Mouse (Mus musculus) MEL (cell line): ENCODE data around the gene Abhd10. TPM values are rescaled to one million over a fixed set of nuclear protein-coding genes. Genes with fewer than 3 reads are reported as not detected.

Source experiments
- DNase-seq: peaks from one replicate; pipeline ENCODE4 v3.0.0; 2011; ENCODE audit warnings: low read depth, low spot score
- H3K27ac ChIP-seq: 2 replicates; pipeline ENCODE4 v1.5.1; 2012; ENCODE audit warnings: low read depth, mild to moderate bottlenecking, control low read depth, low read length, moderate library complexity; ENCODE audit not compliant: control insufficient read depth
- H3K27me3 ChIP-seq, 2 experiments: fragments of 150-350 bp in 1 of 2; sonication (generic) in 1 of 2; 2 replicates each; pipeline ENCODE4 v1.6.1; 2012; ENCODE audit warnings: low read length in 2 of 2, mild to moderate bottlenecking in 2 of 2, improper control_type of control experiment in 1 of 2, moderate library complexity in 1 of 2; ENCODE audit not compliant: insufficient read depth in 2 of 2, control insufficient read depth in 1 of 2
- H3K36me3 ChIP-seq, 2 experiments: 2 replicates each; pipeline ENCODE4 v1.6.1; 2012 to 2014; ENCODE audit warnings: low read length in 2 of 2, improper control_type of control experiment in 1 of 2, inconsistent platforms in 1 of 2, mild to moderate bottlenecking in 1 of 2; ENCODE audit not compliant: insufficient read depth in 2 of 2, control insufficient read depth in 1 of 2
- H3K4me1 ChIP-seq, 2 experiments: fragments of 150-350 bp in 1 of 2; sonication (generic) in 1 of 2; 2 replicates each; pipeline ENCODE4 v1.6.1; 2012; ENCODE audit warnings: low read length in 2 of 2, improper control_type of control experiment in 1 of 2, mild to moderate bottlenecking in 1 of 2; ENCODE audit not compliant: insufficient read depth in 2 of 2, control insufficient read depth in 1 of 2
- H3K4me3 ChIP-seq, 2 experiments: fragments of 150-350 bp in 1 of 2; sonication (generic) in 1 of 2; 2 replicates each; pipeline ENCODE4 v1.5.1; 2012; ENCODE audit warnings: low read depth in 2 of 2, low read length in 2 of 2, mild to moderate bottlenecking in 2 of 2, moderate library complexity in 2 of 2, control low read depth in 1 of 2, improper control_type of control experiment in 1 of 2; ENCODE audit not compliant: control insufficient read depth in 1 of 2, insufficient read depth in 1 of 2
- H3K79me2 ChIP-seq: 2 replicates; pipeline ENCODE4 v1.6.1; 2012; ENCODE audit warnings: mild to moderate bottlenecking, low read length, moderate library complexity; ENCODE audit not compliant: control insufficient read depth, poor library complexity, insufficient read depth
- H3K9ac ChIP-seq: 2 replicates; pipeline ENCODE4 v1.6.1; 2012; ENCODE audit warnings: low read depth, mild to moderate bottlenecking, control low read depth, low read length, moderate library complexity; ENCODE audit not compliant: control insufficient read depth, poor library complexity, severe bottlenecking
- H3K9me3 ChIP-seq: fragments of 150-350 bp; sonication (generic); replicated peaks from 2 replicates; pipeline ENCODE4 v1.6.1; 2012; ENCODE audit warnings: mild to moderate bottlenecking, low read length, improper control_type of control experiment, moderate library complexity; ENCODE audit not compliant: insufficient read depth
- CHD2 ChIP-seq: IDR thresholded peaks from 2 replicates; pipeline ENCODE4 v1.6.1; 2011; ENCODE audit warnings: low read length, improper control_type of control experiment
- E2F4 ChIP-seq: IDR thresholded peaks from 2 replicates; pipeline ENCODE4 v1.6.1; 2011; ENCODE audit warnings: low read depth, low read length, improper control_type of control experiment, borderline replicate concordance
- ELF1 ChIP-seq: IDR thresholded peaks from 2 replicates; pipeline ENCODE4 v1.6.1; 2014; ENCODE audit warnings: low read depth, mild to moderate bottlenecking, inconsistent platforms, low read length, improper control_type of control experiment, moderate library complexity
- GABPA ChIP-seq: IDR thresholded peaks from 2 replicates; pipeline ENCODE4 v1.6.1; 2012; ENCODE audit warnings: low read depth, mild to moderate bottlenecking, inconsistent platforms, low read length, improper control_type of control experiment, moderate library complexity
- GATA1 ChIP-seq: IDR thresholded peaks from 2 replicates; pipeline ENCODE4 v1.6.1; 2011; ENCODE audit warnings: low read depth, low read length, improper control_type of control experiment
- HCFC1 ChIP-seq: IDR thresholded peaks from 2 replicates; pipeline ENCODE4 v1.6.1; 2012; ENCODE audit warnings: low read depth, mild to moderate bottlenecking, inconsistent platforms, low read length, improper control_type of control experiment, moderate library complexity
- JUND ChIP-seq: IDR thresholded peaks from 2 replicates; pipeline ENCODE4 v1.6.1; 2011; ENCODE audit warnings: low read depth, mild to moderate bottlenecking, improper control_type of control experiment, low read length
- MAX ChIP-seq: IDR thresholded peaks from 2 replicates; pipeline ENCODE4 v1.6.1; 2011; ENCODE audit warnings: low read length, improper control_type of control experiment
- MEF2A ChIP-seq: IDR thresholded peaks from 2 replicates; pipeline ENCODE4 v1.6.1; 2014; ENCODE audit warnings: low read depth, mild to moderate bottlenecking, inconsistent platforms, low read length, improper control_type of control experiment; ENCODE audit not compliant: poor library complexity, insufficient replicate concordance, severe bottlenecking; ENCODE audit errors: extremely low read depth
- MYB ChIP-seq: IDR thresholded peaks from 2 replicates; pipeline ENCODE4 v1.6.1; 2011; ENCODE audit warnings: mild to moderate bottlenecking, low read depth, low read length, improper control_type of control experiment
- NELFE ChIP-seq: IDR thresholded peaks from 2 replicates; pipeline ENCODE4 v1.6.1; 2011; ENCODE audit warnings: low read depth, low read length, improper control_type of control experiment
- POLR2AphosphoS2 ChIP-seq: IDR thresholded peaks from 2 replicates; pipeline ENCODE4 v1.6.1; 2011; ENCODE audit warnings: low read length, improper control_type of control experiment
- POLR2AphosphoS5 ChIP-seq: IDR thresholded peaks from 2 replicates; pipeline ENCODE4 v1.6.1; 2012; ENCODE audit warnings: low read depth, borderline replicate concordance, mild to moderate bottlenecking, inconsistent platforms, low read length, moderate library complexity, mixed read lengths
- RAD21 ChIP-seq: IDR thresholded peaks from 2 replicates; pipeline ENCODE4 v1.6.1; 2011; ENCODE audit warnings: mild to moderate bottlenecking, low read depth, low read length, improper control_type of control experiment
- RCOR1 ChIP-seq: IDR thresholded peaks from 2 replicates; pipeline ENCODE4 v1.6.1; 2012; ENCODE audit warnings: low read depth, mild to moderate bottlenecking, inconsistent platforms, low read length, improper control_type of control experiment
- SIN3A ChIP-seq: IDR thresholded peaks from 2 replicates; pipeline ENCODE4 v1.6.1; 2012; ENCODE audit warnings: low read length, improper control_type of control experiment, inconsistent platforms
- TAL1 ChIP-seq: IDR thresholded peaks from 2 replicates; pipeline ENCODE4 v1.6.1; 2012; ENCODE audit warnings: mild to moderate bottlenecking, inconsistent platforms, low read length, moderate library complexity, mixed read lengths
- TCF12 ChIP-seq: IDR thresholded peaks from 2 replicates; pipeline ENCODE4 v1.6.1; 2014; ENCODE audit warnings: low read depth, mild to moderate bottlenecking, inconsistent platforms, low read length, improper control_type of control experiment, moderate library complexity
- USF2 ChIP-seq, 2 experiments: IDR thresholded peaks; 2 replicates each; pipeline ENCODE4 v1.6.1; 2011 to 2012; ENCODE audit warnings: improper control_type of control experiment in 2 of 2, low read length in 2 of 2, borderline replicate concordance in 1 of 2, inconsistent platforms in 1 of 2, low read depth in 1 of 2, mild to moderate bottlenecking in 1 of 2; ENCODE audit not compliant: insufficient read depth in 1 of 2
- polyA plus RNA-seq, 2 experiments: library from polyadenylated mRNA; stranded (reverse) in 1 of 2; unstranded in 1 of 2; fragments of >175 nt in 1 of 2; fragments of >200 nt in 1 of 2; gene quantifications; 2 replicates each; pipeline versions ENCODE4 v1.2.1 to v1.2.4; 2012; ENCODE audit warnings: low replicate concordance in 2 of 2, low read depth in 1 of 2; ENCODE audit not compliant: insufficient read length in 2 of 2, insufficient read depth in 1 of 2, missing spikeins in 1 of 2
- total RNA-seq: library from RNA; depleted of rRNA; stranded (reverse); fragments of 300-350 nt; gene quantifications from 2 replicates; pipeline ENCODE4 v1.2.3, GENCODE M21; 2012

Abhd10 gene
- total and polyA plus RNA-seq, 3 experiments = 9.5 to 11.1 TPM; not detected in 1

DNA sequence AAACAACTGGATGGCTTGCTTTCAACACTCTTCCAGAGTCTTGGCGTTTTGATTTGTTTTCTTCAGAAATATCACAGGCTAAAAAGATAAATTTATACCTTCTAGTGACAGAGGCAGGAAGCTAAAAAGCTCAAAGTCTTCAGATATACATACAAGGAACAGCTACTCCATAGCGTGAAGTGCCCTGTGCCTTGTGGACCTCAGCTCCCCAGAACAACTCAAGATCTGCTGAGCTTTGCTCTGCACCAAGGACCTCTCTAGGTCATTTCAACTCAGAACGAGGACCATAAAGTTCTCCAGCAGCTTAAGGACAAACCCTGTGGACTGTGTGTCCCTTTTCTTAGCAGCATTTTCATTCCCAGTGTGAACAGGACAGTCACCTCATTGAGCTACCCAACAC lies 22.3 kb upstream of the Abhd10 start:
- no peak overlapping the region for H3K4me3 ChIP-seq
- no peaks in the 10 kb centered on the region for H3K36me3 ChIP-seq
- no peak overlapping the region for H3K9ac ChIP-seq
- H3K27ac ChIP-seq = no peak overlapping the region
- no peaks in the 10 kb centered on the region; a peak in 1 of 4 replicates for H3K27me3 ChIP-seq
- TF ChIP-seq RCOR1 (no peak), E2F4 (no peak), JUND (no peak), MAX (no peak), MYB (no peak), POLR2AphosphoS2 (no peak), TCF12 (no peak), GABPA (no peak), CHD2 (no peak), POLR2AphosphoS5 (no peak), TAL1 (no peak), HCFC1 (no peak), SIN3A (no peak), USF2 (IDR thresholded peaks at IDR 0.05; ENCODE audit: borderline replicate concordance in 1 of 2, insufficient read depth in 1 of 2, low read depth in 1 of 2, low read length in 2 of 2) (no peak), RAD21 (no peak), MEF2A (no peak), GATA1 (no peak)
- H3K4me1 ChIP-seq = no peaks in the 10 kb centered on the region
- H3K79me2 ChIP-seq = no peaks in the 10 kb centered on the region
- DNase-seq = no peak
- no peaks in the 10 kb centered on the region for H3K9me3 ChIP-seq

DNA sequence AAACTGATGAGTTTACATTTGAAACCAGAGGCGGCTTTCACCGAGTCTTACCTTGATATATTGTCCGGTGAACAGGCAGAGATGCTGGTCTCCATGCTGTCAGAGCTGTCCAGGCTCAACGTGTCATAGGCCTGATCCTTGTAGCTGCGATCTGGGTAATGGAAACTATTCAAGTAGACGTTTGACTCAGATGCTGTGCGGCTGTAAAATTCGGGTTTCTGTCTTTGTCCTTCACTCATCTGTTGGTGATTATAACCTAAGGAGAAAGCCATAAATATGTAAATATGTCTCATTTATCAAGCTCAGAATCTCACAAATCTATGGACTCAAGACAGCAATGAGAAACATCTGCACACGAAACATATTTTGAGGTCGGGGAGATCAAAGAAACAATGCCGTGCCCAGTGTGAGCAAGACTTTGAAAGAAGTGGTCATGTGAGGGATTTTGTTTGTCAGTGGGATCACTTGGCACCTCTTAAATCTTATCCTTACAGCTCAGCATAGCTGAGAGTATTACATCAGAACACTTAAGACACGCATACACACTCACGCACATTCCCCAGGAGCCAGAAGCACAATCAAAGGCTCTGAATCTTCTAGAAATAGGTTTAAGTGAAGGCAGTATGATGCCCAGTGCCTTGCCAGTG lies 20.2 kb upstream of the Abhd10 start:
- H3K27me3 ChIP-seq = no peaks in the 10 kb centered on the region; a peak in 1 of 4 replicates
- no peak for DNase-seq
- no peaks in the 10 kb centered on the region for H3K4me1 ChIP-seq
- no peak overlapping the region for H3K27ac ChIP-seq
- no peaks in the 10 kb centered on the region for H3K9me3 ChIP-seq
- H3K79me2 ChIP-seq = no peaks in the 10 kb centered on the region
- TF ChIP-seq NELFE = no peak
- TF ChIP-seq E2F4 = no peak
- no peak for TF ChIP-seq RCOR1
- no peak for TF ChIP-seq MAX
- no peak for TF ChIP-seq TCF12
- TF ChIP-seq ELF1 = no peak
- no peak for TF ChIP-seq CHD2
- H3K36me3 ChIP-seq = no peaks in the 10 kb centered on the region
- no peak overlapping the region for H3K4me3 ChIP-seq
- H3K9ac ChIP-seq = no peak overlapping the region
